In the genomic region with DNA sequence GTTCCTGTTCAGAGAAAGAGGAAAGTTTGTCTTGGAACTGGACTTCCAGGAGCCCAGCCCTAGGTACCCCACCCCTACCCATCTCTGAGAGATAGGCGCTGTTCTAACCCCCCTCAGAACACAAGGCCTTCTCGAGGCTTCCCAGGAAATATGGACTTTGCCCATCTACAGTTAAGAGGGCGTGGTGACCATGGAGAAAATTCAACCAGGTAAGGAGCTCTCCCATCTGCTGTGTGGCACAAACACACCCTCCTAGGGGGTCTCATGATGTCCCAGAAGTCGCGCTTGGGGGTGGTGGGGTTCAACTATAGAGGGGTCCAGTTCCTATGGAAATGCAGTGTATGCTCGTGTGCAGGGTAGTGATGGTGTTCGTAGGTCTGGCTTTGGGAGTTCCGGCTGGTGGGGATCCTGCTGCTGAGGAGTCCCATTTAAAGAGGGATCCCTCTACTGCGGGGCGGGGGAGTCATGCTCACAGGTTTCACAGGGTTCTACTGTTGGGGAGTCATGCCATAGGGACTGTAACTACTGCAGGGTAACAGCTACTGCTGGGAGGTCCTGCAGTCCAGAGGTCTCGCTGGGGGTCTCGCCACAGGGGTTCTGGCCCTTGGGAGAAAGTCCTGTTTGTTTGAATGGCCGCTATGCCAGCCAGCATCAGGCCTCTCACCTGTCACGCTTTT, we compare ENCODE assay signal across 8 mouse cellular contexts. TPM values are rescaled to one million over a fixed set of nuclear protein-coding genes. Genes with fewer than 3 reads are reported as not detected.
DNase-seq lines count a peak whose midpoint lies in the region; ATAC-seq and TF ChIP-seq lines count a peak whose summit lies in the region.

No protein-coding gene starts in this region.

- peaks cover 42% of the 10 kb centered on the region for H3K27me3 ChIP-seq in forebrain, embryonic 12.5 days

- peak overlapping the region; percentile 80 for H3K4me3 ChIP-seq in lung, adult 2 months (replicated peaks; ENCODE audit: extremely low read depth, low read depth, low read length)
- H3K4me3 ChIP-seq in forebrain, embryonic 12.5 days (replicated peaks), result peak overlapping the region; percentile 84
- peak overlapping the region; percentile 77; the same call in 1 of the 2 replicates for H3K4me3 ChIP-seq in olfactory bulb, adult 2 months (ENCODE audit: insufficient read depth, low read depth, low read length)

- no peak for DNase-seq in lung, adult 2 months
- no peak for DNase-seq in lung, postnatal 36 days
- DNase-seq in large intestine, adult 2 months (ENCODE audit: low read depth, low spot score), result peak; percentile 76
- DNase-seq in ovary, adult 18-20 months (ENCODE audit: low spot score), result no peak
- no peak for DNase-seq in cerebellum, adult 18-20 months
- DNase-seq in frontal cortex, adult 2 months (ENCODE audit: extremely low spot score in 1 of 2, low spot score in 1 of 2), result no peak

- no peak for TF ChIP-seq CTCF in lung, adult 2 months (IDR thresholded peaks at IDR 0.05; ENCODE audit: insufficient read depth, low read length)
- no peak for TF ChIP-seq CTCF in olfactory bulb, adult 2 months (IDR thresholded peaks at IDR 0.05; ENCODE audit: insufficient read depth, low read depth, low read length)

- no peak for TF ChIP-seq POLR2A in lung, adult 2 months (IDR thresholded peaks at IDR 0.05; ENCODE audit: borderline replicate concordance, extremely low read depth, low read depth, low read length)
- TF ChIP-seq POLR2A in olfactory bulb, adult 2 months (IDR thresholded peaks at IDR 0.05; ENCODE audit: insufficient read depth, low read depth, low read length), result no peak

- WGBS in lung, adult 2 months, result 45% methylated on average over 14 of the region's 14 CpGs
- 24% methylated on average over 14 of the region's 14 CpGs for WGBS in forebrain, embryonic 12.5 days
- WGBS in large intestine, adult 2 months, result 14% methylated on average over 14 of the region's 14 CpGs
- 56% methylated on average over 14 of the region's 14 CpGs for WGBS in olfactory bulb, adult 2 months

- no peaks in the 10 kb centered on the region for H3K36me3 ChIP-seq in forebrain, embryonic 12.5 days (replicated peaks)

- H3K4me1 ChIP-seq in lung, adult 2 months (ENCODE audit: control insufficient read depth, insufficient read depth, low read length), result peaks cover 4% of the 10 kb centered on the region; the same call in 1 of the 2 replicates
- peaks cover 19% of the 10 kb centered on the region for H3K4me1 ChIP-seq in forebrain, embryonic 12.5 days
- peaks cover 14% of the 10 kb centered on the region for H3K4me1 ChIP-seq in olfactory bulb, adult 2 months (ENCODE audit: control insufficient read depth, insufficient read depth, low read length)

- H3K9me3 ChIP-seq in forebrain, embryonic 12.5 days, result no peaks in the 10 kb centered on the region

- H3K9ac ChIP-seq in forebrain, embryonic 12.5 days, result peak overlapping the region; percentile 87; the same call in 1 of the 2 replicates

- peak overlapping the region; percentile 80 for H3K4me2 ChIP-seq in forebrain, embryonic 12.5 days

- no peak overlapping the region for H3K27ac ChIP-seq in forebrain, embryonic 12.5 days
- H3K27ac ChIP-seq in olfactory bulb, adult 2 months (ENCODE audit: insufficient read depth, low read depth, low read length), result no peak overlapping the region

- ATAC-seq in forebrain, embryonic 12.5 days (ENCODE audit: low FRiP score), result no peak

RNA-seq across cellular contexts. Expression of gene Grtp1, which starts 0.9 kb away (rescaled TPM):
- polyA plus RNA-seq in lung, adult 2 months (2012; rRNA removed), result 19.0 and 21.4 TPM in 2 replicates
- polyA plus RNA-seq in forebrain, embryonic 12.5 days (2016; fragmentation: Nextera tagmentation; extraction: Ambion mirVana), result 19.3 and 19.9 TPM in 2 replicates
- polyA plus RNA-seq in large intestine, adult 2 months (2012; rRNA removed), result 67.3 and 69.4 TPM in 2 replicates
- polyA plus RNA-seq in olfactory bulb, adult 2 months (2012; ENCODE audit: insufficient read depth, insufficient read length, low replicate concordance, missing spikeins), result not detected in 2 replicates
- 7.0 TPM in 2 replicates for polyA plus RNA-seq in frontal cortex, adult 2 months (2012; rRNA removed)

RNA-seq across cellular contexts. Expression of gene Lamp1, which starts 40.6 kb away (rescaled TPM):
- polyA plus RNA-seq in lung, adult 2 months (2012; rRNA removed), result 602 and 729 TPM in 2 replicates
- polyA plus RNA-seq in forebrain, embryonic 12.5 days (2016; fragmentation: Nextera tagmentation; extraction: Ambion mirVana), result 207 and 213 TPM in 2 replicates
- 411 and 537 TPM in 2 replicates for polyA plus RNA-seq in large intestine, adult 2 months (2012; rRNA removed)
- 207 TPM in 1 of 2 replicates, not detected in the other for polyA plus RNA-seq in olfactory bulb, adult 2 months (2012; ENCODE audit: insufficient read depth, insufficient read length, low replicate concordance, missing spikeins)
- 391 and 397 TPM in 2 replicates for polyA plus RNA-seq in frontal cortex, adult 2 months (2012; rRNA removed)

RNA-seq across cellular contexts. Expression of gene Adprhl1, which starts 54.4 kb away (rescaled TPM):
- 0.91 and 2.2 TPM in 2 replicates for polyA plus RNA-seq in lung, adult 2 months (2012; rRNA removed)
- polyA plus RNA-seq in forebrain, embryonic 12.5 days (2016; fragmentation: Nextera tagmentation; extraction: Ambion mirVana), result 0.13 TPM in 1 of 2 replicates, not detected in the other
- not detected in 2 replicates for polyA plus RNA-seq in large intestine, adult 2 months (2012; rRNA removed)
- not detected in 2 replicates for polyA plus RNA-seq in olfactory bulb, adult 2 months (2012; ENCODE audit: insufficient read depth, insufficient read length, low replicate concordance, missing spikeins)
- 0.30 and 0.40 TPM in 2 replicates for polyA plus RNA-seq in frontal cortex, adult 2 months (2012; rRNA removed)
